In genomic region chr17:12118131-12118530, GRCm38 (mm10) we compare ENCODE assay signal across 8 mouse cellular contexts. TPM values are rescaled to one million over a fixed set of nuclear protein-coding genes. Genes with fewer than 3 reads are reported as not detected.
DNase-seq lines count a peak whose midpoint lies in the region; ATAC-seq and TF ChIP-seq lines count a peak whose summit lies in the region.

No protein-coding gene starts in this region.

- ATAC-seq in forebrain, embryonic 15.5 days (replicated peaks) = no peak
- no peak for ATAC-seq in kidney, postnatal 0 days (replicated peaks; ENCODE audit: low FRiP score, low read depth)
- no peak for ATAC-seq in midbrain, embryonic 15.5 days (replicated peaks)

- H3K4me3 ChIP-seq in C2C12 (ENCODE audit: insufficient read depth, poor library complexity, severe bottlenecking) (peak overlapping the region; percentile 21), ES-E14 (ENCODE audit: insufficient read depth in 1 of 2, low read depth in 1 of 2, low read length in 2 of 2, poor library complexity in 1 of 2, severe bottlenecking in 1 of 2) (peak overlapping the region; percentile 81 to 85; a peak in 3 of 4 replicates)
- peak overlapping the region; percentile 71 for H3K4me3 ChIP-seq in forebrain, embryonic 15.5 days
- peak overlapping the region; percentile 66 for H3K4me3 ChIP-seq in kidney, postnatal 0 days (replicated peaks; ENCODE audit: low read depth, low read length)
- H3K4me3 ChIP-seq in midbrain, embryonic 15.5 days = peak overlapping the region; percentile 60

- in situ Hi-C loops in ES-E14 (cut with MboI; ENCODE audit: low sequenced_read_pairs in 2 of 2, unreplicated experiment in 2 of 2) = no loop called here

- peaks cover 12% of the 10 kb centered on the region for H3K79me3 ChIP-seq in C2C12 (ENCODE audit: low read depth)

- peak overlapping the region; percentile 97 for H3K4me2 ChIP-seq in forebrain, embryonic 15.5 days (replicated peaks)
- H3K4me2 ChIP-seq in kidney, postnatal 0 days (ENCODE audit: low read length) = peak overlapping the region; percentile 91
- peak overlapping the region; percentile 94 for H3K4me2 ChIP-seq in midbrain, embryonic 15.5 days

- no peak for TF ChIP-seq CTCF in C2C12 (IDR thresholded peaks at IDR 0.05; ENCODE audit: control insufficient read depth, insufficient read depth, insufficient read length)
- TF ChIP-seq CTCF in kidney, postnatal 0 days (IDR thresholded peaks at IDR 0.05; ENCODE audit: low read depth) = no peak

- WGBS in forebrain, embryonic 15.5 days = 7% methylated on average over 9 of the region's 9 CpGs
- 2% methylated on average over 9 of the region's 9 CpGs for WGBS in kidney, postnatal 0 days
- WGBS in midbrain, embryonic 15.5 days = 8% methylated on average over 9 of the region's 9 CpGs

- H3K27ac ChIP-seq in ES-E14 (ENCODE audit: insufficient read depth, low read depth, low read length, poor library complexity, severe bottlenecking) = no peak overlapping the region
- H3K27ac ChIP-seq in forebrain, embryonic 15.5 days (replicated peaks) = no peak overlapping the region
- H3K27ac ChIP-seq in kidney, postnatal 0 days = peak overlapping the region; percentile 92; the same call in 1 of the 2 replicates
- peak overlapping the region; percentile 89; the same call in 1 of the 2 replicates for H3K27ac ChIP-seq in midbrain, embryonic 15.5 days

- H3K9ac ChIP-seq in ES-E14 (ENCODE audit: insufficient read depth, low read depth, low read length, poor library complexity, severe bottlenecking) = no peak overlapping the region
- H3K9ac ChIP-seq in forebrain, embryonic 15.5 days (replicated peaks) = peak overlapping the region; percentile 75
- H3K9ac ChIP-seq in kidney, postnatal 0 days (ENCODE audit: low read depth, low read length) = peak overlapping the region; percentile 63
- peak overlapping the region; percentile 70 for H3K9ac ChIP-seq in midbrain, embryonic 15.5 days

- intact Hi-C loops in left cerebral cortex, postnatal 4 days (cut with DNase I) = loop anchor here (5.0 to 10.0 kb wide), 2 partner anchors 73 to 94 kb away; no protein-coding TSS in a partner anchor

- no peaks in the 10 kb centered on the region for H3K9me3 ChIP-seq in ES-E14 (ENCODE audit: control insufficient read depth, insufficient read depth, low read depth, low read length)
- H3K9me3 ChIP-seq in forebrain, embryonic 15.5 days = no peaks in the 10 kb centered on the region
- no peaks in the 10 kb centered on the region for H3K9me3 ChIP-seq in kidney, postnatal 0 days (replicated peaks; ENCODE audit: low read length)
- no peaks in the 10 kb centered on the region for H3K9me3 ChIP-seq in midbrain, embryonic 15.5 days

- H3K4me1 ChIP-seq in ES-E14 (ENCODE audit: control insufficient read depth in 2 of 2, insufficient read depth in 2 of 2, low read length in 2 of 2, poor library complexity in 1 of 2) = peaks cover 9 to 10% of the 10 kb centered on the region in 2 experiments
- peaks cover 25% of the 10 kb centered on the region for H3K4me1 ChIP-seq in forebrain, embryonic 15.5 days
- no peaks in the 10 kb centered on the region; the same call in 1 of the 2 replicates for H3K4me1 ChIP-seq in kidney, postnatal 0 days (replicated peaks; ENCODE audit: insufficient read depth, low read length)
- peaks cover 23% of the 10 kb centered on the region for H3K4me1 ChIP-seq in midbrain, embryonic 15.5 days

- peaks cover 39% of the 10 kb centered on the region for H3K79me2 ChIP-seq in C2C12 (ENCODE audit: control insufficient read depth, insufficient read depth)

- no peak for DNase-seq in ES-E14 (ENCODE audit: low read depth, low spot score)
- peak; percentile 28 for DNase-seq in kidney, postnatal 0 days (ENCODE audit: low spot score)
- DNase-seq in left cerebral cortex, postnatal 4 days = no peak
- DNase-seq in adrenal gland, postnatal 14 days = no peak
- no peak for DNase-seq in left cerebral cortex, adult 9 months (ENCODE audit: low spot score in 2 of 2)

- peak overlapping the region; percentile 50 for H3ac ChIP-seq in C2C12 (ENCODE audit: control insufficient read depth, insufficient read length, low read depth)

- no peaks in the 10 kb centered on the region for H3K27me3 ChIP-seq in C2C12 (ENCODE audit: control insufficient read depth, insufficient read depth, insufficient read length)
- H3K27me3 ChIP-seq in forebrain, embryonic 15.5 days = no peaks in the 10 kb centered on the region
- H3K27me3 ChIP-seq in kidney, postnatal 0 days (ENCODE audit: insufficient read depth, low read length) = no peaks in the 10 kb centered on the region
- H3K27me3 ChIP-seq in midbrain, embryonic 15.5 days (replicated peaks) = no peaks in the 10 kb centered on the region

- peaks cover 3% of the 10 kb centered on the region for H3K36me3 ChIP-seq in C2C12 (ENCODE audit: control insufficient read depth, insufficient read depth)
- no peaks in the 10 kb centered on the region for H3K36me3 ChIP-seq in ES-E14 (ENCODE audit: control insufficient read depth, insufficient read depth, low read length, poor library complexity, severe bottlenecking)
- H3K36me3 ChIP-seq in forebrain, embryonic 15.5 days = no peaks in the 10 kb centered on the region
- no peaks in the 10 kb centered on the region for H3K36me3 ChIP-seq in kidney, postnatal 0 days (ENCODE audit: insufficient read depth, low read length)
- no peaks in the 10 kb centered on the region for H3K36me3 ChIP-seq in midbrain, embryonic 15.5 days (replicated peaks)

TF ChIP-seq in C2C12, 6 proteins besides CTCF, POLR2A, EP300 and RAD21:
- no peak for TF ChIP-seq MYOD1 (IDR thresholded peaks at IDR 0.05; ENCODE audit: control insufficient read depth, insufficient read length, low read depth)
- TF ChIP-seq MYOG (IDR thresholded peaks at IDR 0.05; ENCODE audit: control insufficient read depth, extremely low read depth, insufficient read length) = no peak
TF ChIP-seq in C2C12: peak in this region for 0.

TF ChIP-seq in ES-E14, 5 proteins besides CTCF, POLR2A, EP300 and RAD21:
- TF ChIP-seq MAFK (IDR thresholded peaks at IDR 0.05; ENCODE audit: insufficient read depth, low read depth, low read length) (no peak), CHD2 (IDR thresholded peaks at IDR 0.05; ENCODE audit: low read depth, low read length) (no peak), HCFC1 (IDR thresholded peaks at IDR 0.05; ENCODE audit: borderline replicate concordance, insufficient read depth, low read length) (no peak), ZC3H11A (IDR thresholded peaks at IDR 0.05; ENCODE audit: borderline replicate concordance, low read depth, low read length) (no peak), ZNF384 (IDR thresholded peaks at IDR 0.05; ENCODE audit: low read depth, low read length) (no peak)

RNA-seq across cellular contexts. Expression of gene Agpat4, which starts 0.4 kb away (rescaled TPM):
- 25.3 TPM for polyA plus RNA-seq in C2C12 (2012; fragmentation: generic; extraction: Trizol)
- total RNA-seq in ES-E14 (2012; rRNA removed) = 45.7 and 92.8 TPM in 2 replicates
- polyA plus RNA-seq in forebrain, embryonic 15.5 days (2015; fragmentation: Nextera tagmentation; extraction: Ambion mirVana) = 53.6 and 54.7 TPM in 2 replicates
- 15.5 and 21.4 TPM in 2 replicates for polyA plus RNA-seq in kidney, postnatal 0 days (2015; fragmentation: Nextera tagmentation; extraction: Ambion mirVana)
- polyA plus RNA-seq in midbrain, embryonic 15.5 days (2015; fragmentation: Nextera tagmentation; extraction: Ambion mirVana) = 62.0 and 65.7 TPM in 2 replicates
- total RNA-seq in left cerebral cortex, postnatal 4 days (2021) = 10 to 100 TPM; 52.7 to 58.4 TPM
- total RNA-seq in adrenal gland, postnatal 14 days (2021) = 18.7 and 23.0 TPM in 2 replicates

Comparison
In these comparisons a context has a peak if more than half of its experiments do, and no peak if none do; other contexts are left out.
1. H3K4me3 ChIP-seq: peak in every context shown above with its lines; median percentile 83 in ES-E14; 71 in forebrain, embryonic 15.5 days; 66 in kidney, postnatal 0 days; 60 in midbrain, embryonic 15.5 days; 21 in C2C12.
2. H3K27ac ChIP-seq: peak in kidney, postnatal 0 days (single experiment) and midbrain, embryonic 15.5 days (single experiment); none in ES-E14 (single experiment) and forebrain, embryonic 15.5 days (single experiment).
3. Peak in every context shown above with its lines, with median percentiles within 50 percentile points of each other: H3K4me2 ChIP-seq.